Mouse (Mus musculus) stomach, embryonic 15.5 days (tissue): Measurements from ENCODE around the gene Foxf2. TPM values are rescaled to one million over a fixed set of nuclear protein-coding genes. Genes with fewer than 3 reads are reported as not detected.
A peak's percentile ranks its signal among the peaks of the same experiment; 100 is the strongest.

Experiments
- ATAC-seq: fragments of 200-750 bp; cut with Nextera tagmentation; 2 replicates; pipeline ENCODE4 v1.8.0; 2017; ENCODE audit warnings: low read depth, moderate number of reproducible peaks, moderate TSS enrichment; ENCODE audit not compliant: insufficient read depth, low FRiP score
- H3K27ac ChIP-seq: fragments of 300-500 bp; sonication (generic); 2 replicates; pipeline ENCODE4 v1.5.1; 2015; ENCODE audit warnings: mild to moderate bottlenecking, inconsistent platforms
- H3K27me3 ChIP-seq: fragments of 300-500 bp; sonication (generic); replicated peaks from 2 replicates; pipeline ENCODE4 v1.6.1; 2015; ENCODE audit warnings: inconsistent platforms
- H3K36me3 ChIP-seq: fragments of 300-500 bp; sonication (generic); 2 replicates; pipeline ENCODE4 v1.6.1; 2015; ENCODE audit warnings: inconsistent platforms
- H3K4me1 ChIP-seq: fragments of 300-500 bp; sonication (generic); 2 replicates; pipeline ENCODE4 v1.6.1; 2015; ENCODE audit warnings: inconsistent platforms
- H3K4me2 ChIP-seq: fragments of 300-500 bp; sonication (generic); 2 replicates; pipeline ENCODE4 v1.6.1; 2015; ENCODE audit warnings: mild to moderate bottlenecking, inconsistent platforms
- H3K4me3 ChIP-seq: fragments of 300-500 bp; sonication (generic); replicated peaks from 2 replicates; pipeline ENCODE4 v1.5.1; 2015; ENCODE audit warnings: inconsistent platforms
- H3K9ac ChIP-seq: fragments of 300-500 bp; sonication (generic); 2 replicates; pipeline ENCODE4 v1.6.1; 2015; ENCODE audit warnings: inconsistent platforms
- H3K9me3 ChIP-seq: fragments of 300-500 bp; sonication (generic); 2 replicates; pipeline ENCODE4 v1.6.1; 2016; ENCODE audit warnings: inconsistent platforms
- WGBS: fragments of 180-500 bp; shearing (Covaris S2); methylation state at CpG from one replicate; pipeline ENCODE4 v1.1.7; 2015; 5-methylcytosine and 5-hydroxymethylcytosine counted together
- polyA plus RNA-seq: library from polyadenylated mRNA; unstranded; fragments of >200 nt; fragmentation: Nextera tagmentation; extraction: Ambion mirVana; gene quantifications from 2 replicates; pipeline ENCODE4 v1.2.1, GENCODE M21; 2015

Gene Foxf2
- polyA plus RNA-seq, result 17.5 and 19.0 TPM in 2 replicates

DNA sequence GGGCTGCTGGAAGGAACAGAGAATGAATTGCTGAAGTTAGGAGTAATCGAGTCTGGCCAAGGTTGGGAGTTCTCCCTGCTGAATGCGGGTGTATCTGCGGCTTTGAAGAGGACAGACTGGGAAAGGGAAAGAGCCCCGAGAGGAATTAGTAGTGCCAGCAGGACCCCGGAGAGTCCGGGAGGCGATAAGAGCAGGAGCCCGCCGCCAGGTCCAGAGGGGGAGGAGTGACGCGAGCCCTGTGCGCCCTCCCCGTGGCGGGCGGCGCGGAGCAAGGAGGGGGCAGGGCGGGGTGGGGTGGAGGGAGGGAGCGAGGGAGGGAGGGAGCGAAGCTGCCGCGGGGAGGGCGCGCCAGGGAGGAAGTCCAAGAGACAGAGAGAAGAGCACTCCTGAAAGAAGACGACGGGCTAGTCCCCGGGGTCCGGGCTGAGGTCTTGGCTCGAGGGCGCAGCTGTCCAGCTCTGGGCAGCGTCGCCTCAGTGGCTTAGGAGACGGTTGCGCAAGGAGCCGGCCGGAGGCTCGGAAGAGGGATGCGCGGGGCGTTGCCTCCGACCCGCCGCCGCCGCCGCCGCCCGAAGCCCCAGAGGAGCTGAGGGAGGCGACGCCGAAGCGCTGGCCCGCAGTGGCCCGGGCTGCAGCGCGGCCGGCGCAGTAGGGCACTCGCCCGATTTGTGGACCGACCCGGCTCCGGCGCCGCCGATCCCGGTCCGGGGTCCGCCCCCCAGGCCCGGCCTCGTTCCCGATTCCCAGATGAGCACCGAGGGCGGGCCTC is at the start of gene Foxf2:
Gene Foxf2 (plus strand): TSS at position 484 of the 769 bp plus-strand sequence.
- Histone ChIP-seq H3K36me3 (no peaks in the 10 kb centered on the region), H3K4me3 (peak within 1 kb of the TSS; percentile 58), H3K27ac (peak within 1 kb of the TSS; percentile 74), H3K4me2 (peak within 1 kb of the TSS; percentile 84), H3K9ac (peak within 1 kb of the TSS; percentile 66), H3K9me3 (no peaks in the 10 kb centered on the region), H3K4me1 (peaks cover 33% of the 10 kb centered on the region), H3K27me3 (peaks cover 89% of the 10 kb centered on the region)
- peak; percentile 24; the same call in 1 of the 2 replicates for ATAC-seq
- under 1% methylated on average over 64 of the region's 74 CpGs for WGBS

DNA sequence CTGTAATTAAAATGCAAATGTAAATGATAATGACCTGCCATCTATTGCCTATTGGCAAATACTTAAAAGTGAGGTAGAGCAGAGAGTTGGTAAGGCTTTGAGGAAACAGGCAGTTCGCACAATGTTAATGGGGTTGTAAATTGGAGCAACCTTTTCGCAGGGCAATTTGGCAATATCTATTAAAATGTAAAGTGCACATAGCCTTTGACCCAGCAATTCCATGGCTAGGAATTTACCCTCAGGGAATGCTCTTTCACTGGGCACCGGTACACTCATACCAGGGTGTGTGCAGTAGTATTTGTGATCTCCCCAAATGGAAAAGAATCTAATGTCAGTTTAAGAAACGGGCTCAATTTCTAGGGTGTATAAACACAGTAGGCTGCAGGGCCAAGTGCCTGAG is 48.9 kb upstream of the Foxf2 start:
- WGBS, result 71% methylated on average over 4 of the region's 4 CpGs
- H3K9me3 ChIP-seq, result no peaks in the 10 kb centered on the region
- H3K27ac ChIP-seq, result no peak overlapping the region
- no peak overlapping the region for H3K4me3 ChIP-seq
- no peak overlapping the region for H3K4me2 ChIP-seq
- H3K9ac ChIP-seq, result no peak overlapping the region
- no peaks in the 10 kb centered on the region for H3K36me3 ChIP-seq
- H3K4me1 ChIP-seq, result no peaks in the 10 kb centered on the region
- H3K27me3 ChIP-seq, result no peaks in the 10 kb centered on the region
- no peak for ATAC-seq

DNA sequence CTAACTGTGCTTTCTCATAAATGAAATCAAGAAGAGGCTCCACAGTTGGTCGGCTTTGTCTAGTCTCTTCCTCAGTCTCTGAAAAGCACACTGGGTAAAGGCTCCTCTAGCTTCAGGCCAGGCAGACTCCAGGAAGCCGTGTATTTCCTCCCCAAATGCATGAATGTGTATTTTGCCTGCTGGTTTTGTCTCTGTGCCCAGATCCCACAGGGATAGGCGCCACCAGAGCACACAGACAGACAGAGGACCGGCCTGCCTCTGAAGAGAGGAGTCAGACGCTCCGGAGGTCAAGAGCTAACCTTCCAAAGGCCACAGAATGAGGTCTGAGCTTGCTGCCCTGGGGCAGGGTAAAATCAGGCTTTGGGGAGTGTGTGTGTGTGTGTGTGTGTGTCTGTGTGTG is 48.0 kb upstream of the Foxf2 start:
- H3K4me1 ChIP-seq, result no peaks in the 10 kb centered on the region
- no peaks in the 10 kb centered on the region for H3K27me3 ChIP-seq
- H3K9ac ChIP-seq, result no peak overlapping the region
- H3K9me3 ChIP-seq, result no peaks in the 10 kb centered on the region
- WGBS, result 41% methylated on average over 6 of the region's 6 CpGs
- H3K36me3 ChIP-seq, result no peaks in the 10 kb centered on the region
- H3K4me3 ChIP-seq, result no peak overlapping the region
- no peak overlapping the region for H3K27ac ChIP-seq
- no peak; the same call in 1 of the 2 replicates for ATAC-seq
- no peak overlapping the region for H3K4me2 ChIP-seq

DNA sequence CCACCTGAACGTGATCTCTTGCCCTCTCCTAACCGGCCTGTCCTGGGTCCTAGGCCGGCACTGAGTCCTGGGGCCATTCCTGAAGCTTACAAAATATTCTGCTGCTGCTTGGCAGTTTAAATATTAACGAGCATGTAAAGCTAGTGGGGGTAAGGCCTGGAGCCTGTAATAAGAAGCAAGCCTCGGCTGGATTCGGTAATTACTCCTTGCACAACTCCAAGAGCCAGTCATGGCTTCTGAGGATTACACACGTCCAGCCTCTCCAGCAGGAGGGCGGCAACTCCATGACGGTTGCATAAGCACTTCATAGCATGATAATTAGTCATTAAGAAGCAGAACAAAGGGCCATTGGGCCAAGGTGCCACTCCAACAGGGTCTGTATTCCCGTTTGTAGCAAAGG is 47.2 kb upstream of the Foxf2 start:
- Histone ChIP-seq H3K36me3 (no peaks in the 10 kb centered on the region), H3K27ac (peak overlapping the region; percentile 38; the same call in 1 of the 2 replicates), H3K27me3 (no peaks in the 10 kb centered on the region), H3K9me3 (no peaks in the 10 kb centered on the region), H3K9ac (no peak overlapping the region), H3K4me2 (no peak overlapping the region), H3K4me3 (no peak overlapping the region), H3K4me1 (no peaks in the 10 kb centered on the region)
- ATAC-seq, result peak; percentile 53
- WGBS, result 57% methylated on average over 10 of the region's 10 CpGs

DNA sequence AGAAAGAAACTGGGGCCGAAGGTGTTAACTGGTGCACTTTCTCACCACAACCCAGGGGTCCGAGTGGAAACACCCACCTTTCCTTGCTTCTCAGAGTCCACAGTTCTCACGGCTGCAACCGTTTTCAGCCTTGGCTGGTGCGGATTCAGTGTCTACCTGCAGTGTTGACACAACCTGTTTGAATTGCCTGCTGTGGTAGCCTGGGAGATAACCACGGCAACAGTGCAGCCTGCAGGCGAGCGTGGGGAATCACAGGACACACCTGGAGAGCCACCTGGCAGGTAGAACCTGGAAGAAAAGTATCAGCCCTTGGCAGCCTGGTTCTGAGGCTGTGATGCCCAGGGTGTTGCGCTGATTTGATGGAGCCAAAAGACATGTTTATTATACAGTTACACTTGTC is 45.8 kb upstream of the Foxf2 start:
- Histone ChIP-seq H3K27ac (no peak overlapping the region), H3K4me2 (no peak overlapping the region), H3K9ac (no peak overlapping the region), H3K4me3 (no peak overlapping the region), H3K27me3 (no peaks in the 10 kb centered on the region), H3K9me3 (no peaks in the 10 kb centered on the region), H3K4me1 (no peaks in the 10 kb centered on the region), H3K36me3 (no peaks in the 10 kb centered on the region)
- WGBS, result 56% methylated on average over 9 of the region's 9 CpGs
- ATAC-seq, result peak; percentile 72; the same call in 1 of the 2 replicates

DNA sequence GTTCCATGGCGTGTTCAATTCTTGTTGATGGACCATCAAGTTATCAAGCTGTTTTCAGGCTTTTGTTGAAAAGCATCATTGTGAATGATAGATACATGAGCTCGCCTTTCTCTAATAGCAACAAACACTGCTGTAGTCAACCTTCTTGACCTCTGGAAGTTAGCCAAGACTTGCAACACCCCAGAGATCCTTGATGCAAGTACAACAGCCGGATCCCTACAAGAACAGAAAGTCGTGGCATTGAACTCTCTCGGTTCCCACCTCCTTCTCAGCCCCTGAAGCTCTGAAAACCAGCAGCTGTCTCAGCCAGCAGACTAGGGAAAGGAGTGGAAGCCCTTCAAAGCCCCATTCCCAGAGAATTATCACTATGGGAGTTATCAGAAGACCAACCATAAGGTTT is 38.3 kb upstream of the Foxf2 start:
- no peaks in the 10 kb centered on the region for H3K36me3 ChIP-seq
- 56% methylated on average over 5 of the region's 5 CpGs for WGBS
- no peaks in the 10 kb centered on the region for H3K4me1 ChIP-seq
- ATAC-seq, result no peak
- no peaks in the 10 kb centered on the region for H3K9me3 ChIP-seq
- no peak overlapping the region for H3K4me3 ChIP-seq
- H3K27me3 ChIP-seq, result no peaks in the 10 kb centered on the region
- H3K4me2 ChIP-seq, result no peak overlapping the region
- no peak overlapping the region for H3K27ac ChIP-seq
- no peak overlapping the region for H3K9ac ChIP-seq

DNA sequence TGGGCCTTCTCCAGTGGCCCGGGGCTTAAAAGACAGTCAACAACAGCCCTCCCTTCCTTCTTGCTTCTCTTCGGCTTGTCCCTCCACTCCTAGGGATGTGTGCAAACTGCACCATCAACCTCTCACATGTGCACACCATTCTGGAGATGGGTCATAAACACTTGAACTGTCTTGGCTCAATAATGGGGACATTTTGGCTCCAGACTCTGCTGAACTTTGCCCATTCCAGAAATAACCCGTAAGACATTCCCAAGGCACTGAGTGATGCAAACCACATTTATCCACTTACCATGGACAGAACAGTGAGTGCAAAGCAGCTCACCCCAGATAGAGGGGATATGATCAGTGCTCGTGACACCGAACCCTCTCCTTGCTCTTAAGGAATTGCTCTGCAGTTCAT is 26.0 kb upstream of the Foxf2 start:
- Histone ChIP-seq H3K27me3 (no peaks in the 10 kb centered on the region), H3K9ac (no peak overlapping the region), H3K4me3 (no peak overlapping the region), H3K27ac (no peak overlapping the region), H3K4me1 (no peaks in the 10 kb centered on the region), H3K4me2 (no peak overlapping the region), H3K9me3 (no peaks in the 10 kb centered on the region), H3K36me3 (no peaks in the 10 kb centered on the region)
- ATAC-seq, result no peak
- 73% methylated on average over 5 of the region's 5 CpGs for WGBS

DNA sequence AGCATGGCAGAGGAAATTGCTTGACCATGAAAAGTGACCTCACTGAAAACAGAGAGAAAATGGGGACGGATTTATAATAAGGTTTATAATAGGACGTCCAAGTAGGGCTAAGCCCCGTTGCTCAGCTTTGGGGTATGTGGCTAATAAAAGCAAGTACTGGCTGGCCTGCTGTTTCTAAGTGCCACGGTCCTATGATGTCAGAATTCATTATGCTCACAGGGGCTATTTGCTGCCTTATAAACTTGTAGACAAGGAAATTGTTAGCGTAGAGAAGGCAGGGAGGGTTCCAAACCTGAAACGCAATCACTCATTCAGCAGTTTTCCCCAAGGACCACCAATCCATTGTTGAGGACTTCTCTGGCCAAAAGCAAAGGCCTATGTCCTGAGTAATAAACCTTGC is 21.7 kb upstream of the Foxf2 start:
- H3K36me3 ChIP-seq, result no peaks in the 10 kb centered on the region
- H3K4me1 ChIP-seq, result no peaks in the 10 kb centered on the region
- no peaks in the 10 kb centered on the region for H3K9me3 ChIP-seq
- no peaks in the 10 kb centered on the region for H3K27me3 ChIP-seq
- 81% methylated on average over 6 of the region's 6 CpGs for WGBS
- H3K27ac ChIP-seq, result no peak overlapping the region
- H3K9ac ChIP-seq, result no peak overlapping the region
- ATAC-seq, result no peak
- no peak overlapping the region for H3K4me2 ChIP-seq
- H3K4me3 ChIP-seq, result no peak overlapping the region

DNA sequence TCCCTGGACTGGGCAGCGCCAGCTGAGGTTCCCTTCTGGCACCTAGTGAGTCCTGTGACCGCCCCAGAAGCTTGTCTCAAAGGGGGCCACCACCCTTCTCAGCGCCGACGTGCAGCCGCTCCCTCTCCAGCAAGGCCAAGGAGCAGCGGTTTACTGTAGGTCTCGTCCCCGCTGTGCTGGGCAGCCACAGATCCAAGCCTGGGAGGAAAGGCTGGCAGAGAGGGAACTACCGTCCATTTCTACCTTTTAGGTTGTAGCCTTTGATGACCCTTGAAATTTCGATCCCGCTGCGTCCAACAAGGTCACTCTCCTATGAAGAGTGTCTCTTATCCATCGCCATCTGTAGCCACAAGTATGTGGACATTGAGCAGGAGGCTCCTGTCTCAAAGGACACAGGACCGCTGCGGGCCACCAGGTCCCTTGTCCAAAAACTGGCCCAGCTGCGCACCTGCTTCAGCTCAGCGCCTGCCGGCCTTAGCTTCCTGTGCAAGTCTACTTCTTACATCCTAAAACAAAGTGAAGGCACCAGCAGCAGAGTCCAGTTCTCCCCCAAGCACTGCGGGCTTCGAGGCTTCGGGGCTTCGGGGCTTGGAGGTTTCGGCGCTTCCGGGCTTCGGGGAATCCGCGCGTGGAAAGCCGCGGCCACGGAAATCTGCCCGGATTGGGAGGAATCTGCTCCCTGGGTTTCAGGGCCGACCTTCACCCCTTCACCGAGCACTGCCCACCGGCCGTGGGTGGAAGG is 10.7 kb upstream of the Foxf2 start:
- Histone ChIP-seq H3K27ac (no peak overlapping the region), H3K9ac (no peak overlapping the region), H3K27me3 (peaks cover 63% of the 10 kb centered on the region), H3K4me2 (0 out of 2 replicates have a peak overlapping the region, but pooled peaks have one; percentile 5), H3K9me3 (no peaks in the 10 kb centered on the region), H3K36me3 (no peaks in the 10 kb centered on the region), H3K4me3 (no peak overlapping the region), H3K4me1 (peaks cover 18% of the 10 kb centered on the region; the same call in 1 of the 2 replicates)
- no peak; the same call in 1 of the 2 replicates for ATAC-seq
- 18% methylated on average over 38 of the region's 38 CpGs for WGBS

DNA sequence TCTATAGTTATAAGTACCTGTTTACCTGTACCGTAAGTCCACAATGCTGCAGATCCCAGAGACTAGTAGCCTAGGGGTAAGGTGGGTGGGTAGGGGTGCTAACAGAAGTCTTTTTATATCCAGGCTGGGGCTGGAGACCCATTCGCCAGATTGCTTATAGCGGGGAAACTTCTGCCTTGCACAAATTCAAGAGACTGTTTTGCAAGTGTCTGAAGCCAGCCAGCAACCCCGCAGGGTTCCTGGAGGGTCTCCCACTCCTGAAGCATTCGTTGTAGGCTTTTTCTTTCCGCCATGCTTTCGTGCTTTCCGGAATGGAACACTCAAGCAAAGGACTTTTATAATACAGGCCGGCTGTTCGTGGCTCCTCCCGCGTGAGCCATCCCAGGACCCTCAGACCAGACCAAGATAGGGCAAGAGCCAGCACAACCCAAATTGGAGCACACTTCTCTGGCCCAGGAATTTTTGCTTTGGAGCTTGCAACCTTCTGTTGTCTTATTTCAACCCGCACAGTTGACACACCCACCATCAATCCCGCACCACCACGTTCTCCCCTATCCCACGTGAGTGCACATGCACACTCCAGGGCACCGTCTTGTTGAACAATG is 10.0 kb upstream of the Foxf2 start:
- 26% methylated on average over 17 of the region's 17 CpGs for WGBS
- H3K27me3 ChIP-seq, result peaks cover 69% of the 10 kb centered on the region

DNA sequence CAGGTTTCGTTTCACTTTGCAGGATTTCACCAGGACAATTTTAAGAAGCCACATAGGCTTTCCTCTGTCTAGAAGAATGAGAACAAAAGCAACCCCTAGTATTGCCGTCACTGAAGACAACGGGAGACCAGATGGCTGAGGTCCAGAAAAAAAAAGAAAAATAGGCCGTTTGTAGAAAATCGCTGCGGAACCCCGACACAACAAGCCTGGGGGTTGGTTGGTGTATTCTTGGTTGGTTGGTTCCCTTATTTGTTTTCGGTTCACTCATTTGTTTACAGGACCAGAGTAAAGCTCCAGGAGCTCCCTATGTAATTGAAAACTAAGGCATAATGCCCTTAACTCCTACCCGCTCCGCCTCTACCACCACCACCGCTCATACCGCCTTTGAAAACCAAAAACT is 7.6 kb upstream of the Foxf2 start:
- no peak for ATAC-seq
- WGBS, result 0% methylated on average over 12 of the region's 12 CpGs
- H3K36me3 ChIP-seq, result no peaks in the 10 kb centered on the region
- H3K9me3 ChIP-seq, result no peaks in the 10 kb centered on the region
- H3K4me2 ChIP-seq, result peak overlapping the region; percentile 84
- H3K27ac ChIP-seq, result no peak overlapping the region
- H3K4me1 ChIP-seq, result peaks cover 22% of the 10 kb centered on the region
- peak overlapping the region; percentile 45 for H3K4me3 ChIP-seq
- H3K9ac ChIP-seq, result no peak overlapping the region; the same call in 1 of the 2 replicates
- H3K27me3 ChIP-seq, result peaks cover 78% of the 10 kb centered on the region

More for the DNA sequence above, 10.0 kb upstream of the Foxf2 start:
- ATAC-seq, result no peak
- Histone ChIP-seq H3K4me1 (peaks cover 21% of the 10 kb centered on the region), H3K4me2 (no peak overlapping the region), H3K4me3 (no peak overlapping the region), H3K9ac (no peak overlapping the region), H3K9me3 (no peaks in the 10 kb centered on the region), H3K36me3 (no peaks in the 10 kb centered on the region), H3K27ac (no peak overlapping the region)

DNA sequence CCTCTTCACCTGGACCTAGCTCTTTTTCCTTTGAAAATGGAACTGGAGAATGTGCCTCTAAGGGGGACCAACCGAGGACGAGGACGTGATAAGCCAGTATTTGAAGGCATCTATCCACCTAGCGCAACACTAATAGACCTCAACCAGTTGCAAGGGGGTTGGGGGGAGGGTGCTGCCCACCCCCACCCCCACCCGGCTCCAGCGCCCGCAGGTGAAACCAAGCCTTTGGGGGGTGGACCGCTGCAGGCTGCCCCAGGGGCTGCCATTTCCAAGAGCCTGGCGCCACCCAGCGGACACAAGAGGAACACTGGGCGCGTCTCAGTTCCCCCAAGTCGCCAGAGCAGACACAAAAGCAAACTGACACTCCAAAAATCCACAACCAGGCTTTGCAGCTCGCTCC is 7.2 kb upstream of the Foxf2 start:
- no peaks in the 10 kb centered on the region for H3K36me3 ChIP-seq
- peak overlapping the region; percentile 84 for H3K4me2 ChIP-seq
- H3K4me1 ChIP-seq, result peaks cover 22% of the 10 kb centered on the region
- no peaks in the 10 kb centered on the region for H3K9me3 ChIP-seq
- 1% methylated on average over 14 of the region's 14 CpGs for WGBS
- H3K27me3 ChIP-seq, result peaks cover 78% of the 10 kb centered on the region
- H3K27ac ChIP-seq, result peak overlapping the region; percentile 61; the same call in 1 of the 2 replicates
- peak overlapping the region; percentile 12; the same call in 1 of the 2 replicates for H3K9ac ChIP-seq
- ATAC-seq, result peak; percentile 64; the same call in 1 of the 2 replicates
- H3K4me3 ChIP-seq, result peak overlapping the region; percentile 45
